Comparison of ENCODE assay signal across 1 mouse cellular context in the genomic region with DNA sequence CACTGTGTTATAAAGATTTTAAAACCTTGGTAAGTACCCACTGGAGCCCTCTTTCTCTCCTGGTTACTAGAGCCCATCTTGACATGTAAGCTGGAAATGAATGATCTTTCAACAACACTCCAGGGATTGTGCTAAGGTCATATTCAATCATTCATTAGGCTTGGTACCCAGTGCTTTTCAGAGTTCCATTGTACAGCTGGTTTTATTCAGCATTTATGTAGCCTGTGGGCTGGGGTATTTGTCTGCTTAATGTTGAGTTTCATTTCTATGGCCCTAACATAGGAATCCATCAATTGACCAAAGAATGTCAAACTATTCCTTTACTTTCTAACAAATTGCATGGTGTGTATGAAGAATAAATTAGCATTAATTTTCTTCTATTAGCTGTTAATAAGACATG.
TF ChIP-seq lines count a peak whose summit lies in the region.

No protein-coding gene starts in this region.

TF ChIP-seq in MEL, 35 proteins besides CTCF, POLR2A, EP300 and RAD21:
- TF ChIP-seq JUND (IDR thresholded peaks at IDR 0.05; ENCODE audit: low read depth, low read length) (no peak), TBP (IDR thresholded peaks at IDR 0.05; ENCODE audit: low read depth, low read length) (no peak), BHLHE40 (IDR thresholded peaks at IDR 0.05; ENCODE audit: borderline replicate concordance, low read depth, low read length) (no peak), MEF2A (IDR thresholded peaks at IDR 0.05; ENCODE audit: extremely low read depth, insufficient replicate concordance, low read depth, low read length, poor library complexity, severe bottlenecking) (no peak), ZKSCAN1 (IDR thresholded peaks at IDR 0.05; ENCODE audit: low read depth, low read length) (no peak), NELFE (IDR thresholded peaks at IDR 0.05; ENCODE audit: low read depth, low read length) (no peak), MXI1 (IDR thresholded peaks at IDR 0.05; ENCODE audit: low read depth, low read length) (no peak), ZMIZ1 (IDR thresholded peaks at IDR 0.05; ENCODE audit: low read depth, low read length) (no peak), TCF12 (IDR thresholded peaks at IDR 0.05; ENCODE audit: low read depth, low read length) (no peak), MYC (IDR thresholded peaks at IDR 0.05; ENCODE audit: low read depth, low read length) (no peak), SIN3A (IDR thresholded peaks at IDR 0.05; ENCODE audit: low read length) (no peak), TAL1 (IDR thresholded peaks at IDR 0.05; ENCODE audit: low read length) (no peak), ETS1 (IDR thresholded peaks at IDR 0.05; ENCODE audit: low read depth, low read length) (no peak), POLR2AphosphoS5 (IDR thresholded peaks at IDR 0.05; ENCODE audit: borderline replicate concordance, low read depth, low read length) (no peak), RCOR1 (IDR thresholded peaks at IDR 0.05; ENCODE audit: low read depth, low read length) (no peak), GABPA (IDR thresholded peaks at IDR 0.05; ENCODE audit: low read depth, low read length) (no peak), MAZ (IDR thresholded peaks at IDR 0.05; ENCODE audit: low read depth, low read length) (no peak), POLR2AphosphoS2 (IDR thresholded peaks at IDR 0.05; ENCODE audit: low read length) (no peak)
